In genomic region chr4:18365916-18366315, GRCm38 (mm10) we compare ENCODE assay signal across 17 mouse cellular contexts.
DNase-seq lines count a peak whose midpoint lies in the region; ATAC-seq lines count a peak whose summit lies in the region.
"Had no signal": no experiment of that assay in that cellular context is flagged by ENCODE, and none has a peak within 500 bp of the region (broad histone marks: within the 10 kb centered on the region; RNA-seq: fewer than 3 reads in every experiment).

No protein-coding gene starts in this region.

- no peak for DNase-seq in frontal cortex, postnatal 14 days (ENCODE audit: low spot score in 2 of 2)
- DNase-seq in ES-CJ7 (ENCODE audit: low read depth, low spot score): peak; percentile 15
- peak; percentile 13 for DNase-seq in layer of hippocampus, adult 9-10 months (ENCODE audit: low spot score)
- peak; percentile 23 to 47 for DNase-seq in left cerebral cortex, postnatal 36 days (ENCODE audit: low spot score in 2 of 2)
- no peak for DNase-seq in kidney, postnatal 25 days
- no peak for DNase-seq in cerebellum, adult 11 months
- DNase-seq: adrenal gland, postnatal 14 days; cerebellum, adult 18-20 months; cerebellum, postnatal 36 days; gastrocnemius, postnatal 14 days; heart, adult 18-20 months; kidney, adult 9 months; kidney, postnatal 36 days; lung, adult 2 months; midbrain, embryonic 14.5 days had no signal

- ATAC-seq in frontal cortex, adult (ENCODE audit: low TSS enrichment): peak; percentile 98
- ATAC-seq: inflammation-experienced regulatory T-cells, adult 6 months had no signal

- intact Hi-C loops in left cerebral cortex, postnatal 36 days (cut with DNase I): no loop called here

Comparison
In these comparisons a context has a peak if more than half of its experiments do, and no peak if none do; other contexts are left out.
1. DNase-seq: peak in ES-CJ7 (single experiment), layer of hippocampus, adult 9-10 months (single experiment) and left cerebral cortex, postnatal 36 days (2 of 2); none in frontal cortex, postnatal 14 days (0 of 2), kidney, postnatal 25 days (0 of 2) and cerebellum, adult 11 months (single experiment).